Mouse (Mus musculus) forebrain, embryonic 11.5 days (tissue): ENCODE results near the gene Tmx4. TPM values are rescaled to one million over a fixed set of nuclear protein-coding genes. Genes with fewer than 3 reads are reported as not detected.

ENCODE experiments used
- ATAC-seq: fragments of 200-750 bp; cut with Nextera tagmentation; replicated peaks from 2 replicates; pipeline ENCODE4 v1.8.0; 2017; ENCODE audit warnings: moderate TSS enrichment; ENCODE audit not compliant: low FRiP score
- DNase-seq: peaks from one replicate; pipeline ENCODE4 v3.0.0-alpha.2; 2017; ENCODE audit warnings: low spot score
- H3K27ac ChIP-seq: fragments of 300-500 bp; sonication (generic); 2 replicates; pipeline ENCODE4 v1.5.1; 2014; ENCODE audit warnings: low read depth, low read length
- H3K27me3 ChIP-seq: fragments of 300-500 bp; sonication (generic); 2 replicates; pipeline ENCODE4 v1.6.1; 2014; ENCODE audit warnings: mild to moderate bottlenecking, low read length, mixed read lengths; ENCODE audit not compliant: control insufficient read depth, insufficient read depth
- H3K36me3 ChIP-seq: fragments of 300-500 bp; sonication (generic); 2 replicates; pipeline ENCODE4 v1.6.1; 2014; ENCODE audit warnings: mild to moderate bottlenecking, low read length, moderate library complexity, mixed read lengths; ENCODE audit not compliant: control insufficient read depth, insufficient read depth
- H3K4me1 ChIP-seq: fragments of 300-500 bp; sonication (generic); replicated peaks from 2 replicates; pipeline ENCODE4 v1.6.1; 2014; ENCODE audit warnings: low read length, mixed read lengths; ENCODE audit not compliant: control insufficient read depth, insufficient read depth
- H3K4me2 ChIP-seq: fragments of 300-500 bp; sonication (generic); 2 replicates; pipeline ENCODE4 v1.6.1; 2014; ENCODE audit warnings: low read depth, mild to moderate bottlenecking, low read length, moderate library complexity, mixed read lengths; ENCODE audit not compliant: severe bottlenecking
- H3K4me3 ChIP-seq: fragments of 300-500 bp; sonication (generic); 2 replicates; pipeline ENCODE4 v1.5.1; 2014; ENCODE audit warnings: low read depth, low read length
- H3K9ac ChIP-seq: fragments of 300-500 bp; sonication (generic); 2 replicates; pipeline ENCODE4 v1.6.1; 2014; ENCODE audit warnings: low read length
- H3K9me3 ChIP-seq: fragments of 300-500 bp; sonication (generic); 2 replicates; pipeline ENCODE4 v1.6.1; 2016; ENCODE audit warnings: low read length, mixed read lengths; ENCODE audit not compliant: control insufficient read depth
- WGBS: fragments of 180-500 bp; shearing (Covaris S2); extraction: QIAGEN DNeasy Blood & Tissue Kit; methylation state at CpG from one replicate; pipeline ENCODE4 v1.1.7; 2014; 5-methylcytosine and 5-hydroxymethylcytosine counted together
- polyA plus RNA-seq: library from polyadenylated mRNA; unstranded; fragments of >200 nt; fragmentation: Nextera tagmentation; extraction: Ambion mirVana; gene quantifications from 2 replicates; pipeline ENCODE4 v1.2.1, GENCODE M21; 2014

Tmx4 gene
- polyA plus RNA-seq, 1 experiment from 2014 or later: 50.6 TPM

DNA sequence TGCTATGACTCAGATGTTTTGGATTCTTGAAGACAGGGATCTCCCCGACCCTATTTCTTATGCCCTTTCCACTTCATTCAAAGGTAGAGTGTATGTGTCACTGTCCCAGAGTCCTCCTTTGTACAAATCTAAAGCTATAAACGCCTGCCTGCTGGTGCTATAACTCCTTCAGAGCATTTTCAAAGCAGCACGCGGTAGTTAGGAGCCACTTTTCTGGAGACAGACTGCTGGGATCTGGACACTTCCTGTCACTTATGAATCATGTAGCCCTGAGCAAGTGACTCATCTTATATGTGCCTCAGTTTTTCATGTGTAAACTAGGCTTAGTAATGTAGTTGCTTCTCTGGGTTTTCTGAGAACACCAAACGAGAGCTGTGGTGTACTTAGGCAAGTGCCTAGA is 98.8 kb downstream of the Tmx4 start:
- H3K36me3 ChIP-seq: no peaks in the 10 kb centered on the region
- no peak overlapping the region for H3K9ac ChIP-seq
- H3K4me1 ChIP-seq: no peaks in the 10 kb centered on the region
- no peak for DNase-seq
- WGBS: 81% methylated on average over 5 of the region's 5 CpGs
- no peak for ATAC-seq
- H3K27me3 ChIP-seq: no peaks in the 10 kb centered on the region
- no peaks in the 10 kb centered on the region for H3K9me3 ChIP-seq
- H3K4me2 ChIP-seq: no peak overlapping the region
- no peak overlapping the region for H3K4me3 ChIP-seq
- no peak overlapping the region for H3K27ac ChIP-seq

DNA sequence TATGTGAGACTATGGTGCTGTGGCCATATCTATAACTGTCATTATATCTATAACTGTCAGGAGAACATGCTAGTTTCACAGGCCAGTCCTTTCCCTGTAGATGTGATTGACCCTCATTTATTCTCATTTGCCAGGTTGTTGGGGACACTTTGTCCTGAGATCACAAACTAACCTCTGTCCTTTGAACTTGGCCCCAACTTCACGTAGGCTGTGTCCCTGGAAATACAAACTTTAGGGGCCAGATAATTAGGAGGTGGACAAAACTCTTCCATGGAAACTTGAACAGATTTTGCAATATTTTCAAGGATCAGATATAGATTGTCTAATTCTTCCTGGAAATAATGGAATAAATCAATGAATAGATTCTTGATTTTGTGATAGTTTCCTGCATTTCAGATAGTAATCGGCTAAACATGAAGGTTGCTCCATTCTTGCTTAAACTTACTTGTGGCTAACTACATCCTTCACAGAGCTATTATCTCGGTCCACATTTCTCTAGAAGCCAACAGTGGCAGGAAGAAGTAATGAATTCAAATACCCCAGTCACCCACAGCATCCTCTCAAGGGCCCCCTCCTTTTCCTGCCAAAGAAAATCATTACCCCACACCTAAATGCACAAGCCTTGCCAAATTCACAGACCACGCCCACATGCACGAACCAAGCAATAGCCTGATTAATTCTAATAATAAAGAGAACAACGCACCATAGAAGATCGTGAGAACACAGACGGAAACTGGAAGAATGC is 99.5 kb downstream of the Tmx4 start:
- no peak overlapping the region for H3K4me3 ChIP-seq

More for the DNA sequence above, 99.5 kb downstream of the Tmx4 start:
- Histone ChIP-seq H3K27me3 (no peaks in the 10 kb centered on the region), H3K9me3 (no peaks in the 10 kb centered on the region), H3K4me2 (no peak overlapping the region), H3K27ac (no peak overlapping the region), H3K9ac (no peak overlapping the region), H3K4me1 (no peaks in the 10 kb centered on the region), H3K36me3 (no peaks in the 10 kb centered on the region)
- ATAC-seq (no peak), DNase-seq (no peak)
- WGBS: 78% methylated on average over 8 of the region's 8 CpGs

Other genes starting within 250 kb of the Tmx4 start
- not detected in 2 replicates for gene Hao1, start 89.8 kb downstream of the Tmx4 start, polyA plus RNA-seq
- 12.8 TPM in 2 replicates for gene Plcb1, start 141.9 kb upstream of the Tmx4 start, polyA plus RNA-seq